Mouse (Mus musculus) testis, adult 2 months (tissue): ENCODE measurements around the gene Arid1b.

Experiments used
- CTCF ChIP-seq: fragments of 200-500 bp; IDR thresholded peaks from 2 replicates; pipeline ENCODE4 v1.5.1; 2012; ENCODE audit warnings: low read depth, mild to moderate bottlenecking, inconsistent platforms, low read length, moderate library complexity; ENCODE audit not compliant: control insufficient read depth, insufficient read depth, insufficient replicate concordance
- POLR2A ChIP-seq: fragments of 200-500 bp; IDR thresholded peaks from 2 replicates; pipeline ENCODE4 v1.6.1; 2012; ENCODE audit warnings: low read depth, mild to moderate bottlenecking, inconsistent platforms, low read length, moderate library complexity; ENCODE audit not compliant: control insufficient read depth

DNA sequence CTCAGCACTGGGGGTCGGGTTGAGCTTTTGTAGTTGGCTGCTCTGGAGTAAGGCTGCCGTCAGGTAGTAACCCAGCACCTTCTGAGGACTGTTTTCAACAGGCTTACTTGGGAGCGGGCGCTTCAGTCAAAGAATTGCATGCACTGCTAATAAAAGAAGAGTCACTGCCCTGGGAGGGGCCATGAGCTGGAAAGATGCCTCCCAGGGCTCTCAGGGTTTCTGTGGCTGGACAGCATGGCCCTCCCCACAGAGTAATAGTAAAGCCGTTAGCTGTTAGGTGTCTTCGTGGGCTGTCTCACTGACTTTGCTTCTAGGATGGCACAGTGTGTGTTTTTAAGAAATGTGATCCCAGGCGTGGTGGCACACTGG lies 138.8 kb downstream of the Arid1b start:
- no peak for TF ChIP-seq CTCF
- no peak for TF ChIP-seq POLR2A
